Mouse (Mus musculus) thymus, adult 2 months (tissue): ENCODE data around the gene 2210011C24Rik.

Experiments used
- CTCF ChIP-seq: fragments of 200-500 bp; IDR thresholded peaks from 2 replicates; pipeline ENCODE4 v1.5.1; 2012; ENCODE audit warnings: mild to moderate bottlenecking, control low read depth, low read length, moderate library complexity, borderline replicate concordance; ENCODE audit not compliant: control insufficient read depth, poor library complexity, insufficient read depth; ENCODE audit errors: extremely low read depth
- POLR2A ChIP-seq: fragments of 200-500 bp; IDR thresholded peaks from 2 replicates; pipeline ENCODE4 v1.6.1; 2012; ENCODE audit warnings: mild to moderate bottlenecking, low read length, control low read depth, moderate library complexity; ENCODE audit not compliant: control insufficient read depth, poor library complexity, insufficient read depth; ENCODE audit errors: extremely low read depth

DNA sequence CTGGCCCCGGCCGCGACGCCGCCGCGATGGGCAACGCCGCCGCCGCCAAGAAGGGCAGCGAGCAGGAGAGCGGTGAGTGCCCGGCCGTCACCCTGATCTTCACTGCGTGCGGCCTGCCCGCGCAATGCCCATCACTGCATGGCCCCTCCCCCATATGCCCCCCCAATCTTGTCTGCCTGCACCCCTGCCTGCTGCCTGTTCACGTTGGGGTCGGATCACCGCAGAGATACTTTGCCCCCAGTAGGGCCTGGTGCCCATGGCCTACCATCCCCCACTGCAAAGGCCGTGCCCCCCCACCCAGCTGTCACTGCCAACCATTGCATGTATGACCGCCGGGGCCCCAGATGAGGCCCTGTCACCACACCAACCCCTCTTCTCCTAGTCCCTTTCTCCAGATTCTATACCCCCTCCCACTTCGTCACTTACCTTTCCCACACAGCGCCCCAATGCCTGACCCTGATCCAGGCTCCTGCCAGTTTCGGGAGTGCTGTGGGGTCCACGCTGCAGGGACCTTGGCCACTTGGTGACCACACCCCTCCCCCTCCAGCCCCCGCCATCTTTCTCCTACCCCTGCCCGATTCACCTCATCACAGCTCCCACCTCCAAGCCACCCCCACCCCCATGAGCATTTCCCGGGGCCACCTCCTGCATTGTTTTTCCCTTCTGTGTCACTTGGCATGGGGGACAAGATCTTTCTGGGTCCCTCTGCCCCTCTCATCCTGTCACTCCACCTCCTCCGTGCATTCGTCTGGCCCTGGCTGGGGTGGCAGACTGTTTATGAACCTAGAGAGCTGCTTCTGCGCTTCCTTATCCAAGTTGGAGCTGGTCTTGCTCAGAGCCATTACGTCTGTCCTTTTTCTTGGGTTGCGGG lies 38.6 kb downstream of the 2210011C24Rik start:
- no peak for TF ChIP-seq CTCF
- TF ChIP-seq POLR2A: no peak
